Mouse (Mus musculus) layer of hippocampus, adult 18-20 months (tissue): ENCODE results near the gene Igfbp7. TPM values are rescaled to one million over a fixed set of nuclear protein-coding genes. Genes with fewer than 3 reads are reported as not detected.

ENCODE experiments used
- DNase-seq, 2 experiments: peaks; one replicate each; pipeline ENCODE4 v3.0.0; 2022; ENCODE audit warnings: low spot score in 2 of 2
- total RNA-seq, 2 experiments: library from RNA; stranded (reverse); gene quantifications; 2 replicates each; pipeline ENCODE4 v1.2.3; 2021

The Igfbp7 gene
- total RNA-seq, 2 experiments from 2014 or later, result 21.4 to 23.5 TPM

DNA sequence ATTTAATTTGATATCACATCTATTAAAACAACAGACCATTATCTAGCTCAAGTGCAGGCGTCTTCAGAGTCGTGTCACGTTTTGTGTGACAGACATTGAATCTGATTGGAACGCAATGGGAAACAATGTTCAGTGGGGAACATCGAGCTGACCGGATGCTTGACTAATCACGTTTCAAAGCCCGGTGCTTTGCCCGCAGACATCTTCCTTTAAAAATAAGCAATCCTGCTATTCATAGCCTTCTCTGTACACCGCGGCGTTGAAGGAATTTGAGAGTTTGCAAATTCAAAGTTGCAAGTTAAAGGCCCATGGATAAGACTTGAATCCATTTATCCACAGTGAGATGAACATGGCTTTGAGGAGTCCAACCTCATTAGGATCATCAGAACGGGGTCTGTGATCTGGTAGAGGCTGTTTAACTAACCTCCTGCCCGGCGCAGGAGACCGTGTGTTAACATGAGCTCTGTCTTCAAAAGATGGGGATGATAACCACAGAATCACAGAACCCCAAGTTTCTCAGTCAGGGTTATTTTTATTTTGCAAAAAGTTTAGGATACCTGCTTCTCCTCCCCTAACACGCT is 27.4 kb downstream of the Igfbp7 start:
- DNase-seq, result no peak

DNA sequence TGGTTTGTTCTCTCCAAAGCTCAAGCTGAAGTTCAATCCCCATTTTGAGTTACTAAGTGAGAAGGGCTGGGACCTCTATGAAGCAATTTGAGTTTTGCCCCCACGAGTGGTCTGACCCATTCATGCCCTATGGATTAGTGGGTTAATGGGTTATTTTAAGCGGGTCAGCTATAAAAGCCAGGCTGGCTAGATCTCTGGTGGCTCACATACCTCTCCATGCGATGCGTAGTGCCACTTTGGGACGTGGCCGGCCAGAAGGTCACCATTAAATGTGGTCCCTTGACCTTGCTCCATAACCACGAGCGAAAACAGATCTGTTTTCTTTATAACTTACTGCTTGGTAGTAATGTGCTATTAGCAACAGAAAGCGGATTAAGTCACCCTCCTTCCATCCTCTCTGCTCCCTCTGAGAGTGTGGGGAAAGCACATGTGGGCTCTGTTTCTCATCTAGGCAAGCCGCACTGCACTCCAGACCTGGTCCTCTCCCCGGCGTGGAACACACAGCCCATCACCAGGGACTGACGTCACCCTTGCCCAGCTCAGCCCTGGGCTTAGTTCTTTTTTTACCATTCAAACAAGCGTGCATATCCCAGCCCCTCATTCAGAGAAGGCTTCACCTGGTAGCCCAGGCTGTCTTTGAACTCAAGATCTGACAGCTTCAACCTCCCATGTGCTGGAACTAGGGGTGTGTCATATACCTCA is 28.3 kb downstream of the Igfbp7 start:
- no peak for DNase-seq

DNA sequence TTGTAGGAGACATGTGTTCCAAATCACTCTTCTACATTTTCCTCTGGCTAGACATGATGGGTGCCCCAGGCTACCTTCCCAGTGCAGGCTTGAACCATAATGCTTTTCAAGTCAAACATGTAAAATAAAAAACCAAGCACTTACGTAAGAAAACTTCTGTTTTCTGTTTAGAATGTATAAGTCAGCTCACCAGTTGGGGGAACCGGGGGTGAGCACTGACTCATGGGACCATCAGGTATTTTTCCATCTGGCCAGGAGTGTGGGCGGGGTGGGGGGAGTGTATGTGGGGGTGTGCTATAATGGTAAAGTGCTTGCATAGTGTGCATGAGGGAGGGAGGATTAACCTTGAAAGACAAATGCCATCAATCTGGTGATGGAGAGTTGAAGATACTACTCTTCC is 29.8 kb downstream of the Igfbp7 start:
- DNase-seq, result no peak

DNA sequence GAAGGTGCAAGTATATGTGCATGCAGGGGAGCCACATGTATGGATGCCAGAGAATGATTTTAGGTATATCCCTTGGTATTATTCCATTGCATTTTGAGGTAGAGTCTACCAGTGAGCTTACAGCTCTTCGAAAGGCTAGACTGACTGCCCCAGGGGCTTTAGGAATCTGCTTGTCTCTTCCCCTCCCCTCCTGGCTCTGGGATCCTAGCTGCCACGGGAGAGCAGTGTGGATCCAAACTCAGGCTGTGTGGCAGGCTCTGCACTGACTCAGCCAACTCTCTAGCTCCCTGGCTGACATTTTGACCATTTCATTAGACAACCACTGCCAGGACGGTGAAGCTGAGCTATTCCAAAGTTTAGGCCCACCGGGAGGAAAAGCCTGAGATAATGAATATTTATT is 32.3 kb downstream of the Igfbp7 start:
- DNase-seq, result no peak

DNA sequence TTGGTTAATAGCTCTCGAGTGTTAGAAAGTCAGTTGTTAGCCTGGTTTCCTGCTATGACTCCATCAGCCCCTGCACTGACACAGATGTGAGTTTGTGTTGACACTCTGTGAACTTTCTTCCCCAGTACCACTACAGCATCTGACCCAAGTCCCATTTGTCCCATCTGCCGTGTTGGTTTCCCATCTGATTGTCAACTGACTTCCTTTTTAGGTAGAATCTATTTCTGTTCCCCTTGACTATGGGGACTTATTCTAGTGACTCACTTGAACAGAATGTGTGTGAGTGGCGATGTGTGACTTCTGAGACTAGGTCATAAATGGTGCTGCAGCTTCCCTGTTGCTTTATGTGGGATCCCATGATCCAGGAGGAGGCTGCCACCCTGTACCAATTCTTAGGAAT is 32.9 kb downstream of the Igfbp7 start:
- DNase-seq, result no peak

DNA sequence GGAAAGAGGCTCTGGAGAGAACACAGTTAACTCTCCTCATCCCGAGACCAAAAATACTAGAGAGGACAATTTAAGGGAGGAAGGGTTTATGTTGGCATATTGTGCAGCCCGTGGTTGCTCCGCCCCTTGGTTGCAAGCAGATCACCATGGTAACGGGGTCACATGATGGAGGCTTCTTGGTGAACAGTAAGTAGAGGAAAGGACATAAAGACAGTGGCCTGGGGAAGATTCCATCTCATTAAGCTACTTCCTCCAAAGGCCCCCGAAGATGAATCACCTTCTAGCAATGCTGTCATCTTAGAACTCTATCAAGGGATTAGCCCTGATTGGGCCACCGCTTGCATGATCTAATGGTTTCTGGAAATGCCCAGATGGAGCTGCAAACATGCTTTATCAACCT is 35.1 kb downstream of the Igfbp7 start:
- DNase-seq, result no peak

DNA sequence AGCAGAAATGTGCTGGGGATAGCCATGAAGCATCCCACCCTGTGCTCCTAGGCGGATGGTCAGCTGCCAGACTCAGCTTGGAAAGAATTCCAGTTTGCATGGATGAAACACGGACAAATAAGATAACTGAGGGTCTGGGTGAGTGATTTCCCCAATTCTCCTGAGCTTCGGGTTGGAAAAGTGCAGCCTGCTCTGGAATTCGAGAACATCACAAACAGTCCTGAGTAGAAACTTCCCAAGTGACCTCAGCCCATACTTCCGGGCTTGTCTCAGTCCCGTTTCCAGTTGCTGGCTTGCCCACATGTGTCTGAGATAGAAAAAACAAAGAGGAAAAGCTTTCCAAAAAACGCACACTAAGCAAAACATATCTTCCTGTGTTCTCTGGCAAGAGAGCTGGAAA is 35.6 kb downstream of the Igfbp7 start:
- no peak for DNase-seq

DNA sequence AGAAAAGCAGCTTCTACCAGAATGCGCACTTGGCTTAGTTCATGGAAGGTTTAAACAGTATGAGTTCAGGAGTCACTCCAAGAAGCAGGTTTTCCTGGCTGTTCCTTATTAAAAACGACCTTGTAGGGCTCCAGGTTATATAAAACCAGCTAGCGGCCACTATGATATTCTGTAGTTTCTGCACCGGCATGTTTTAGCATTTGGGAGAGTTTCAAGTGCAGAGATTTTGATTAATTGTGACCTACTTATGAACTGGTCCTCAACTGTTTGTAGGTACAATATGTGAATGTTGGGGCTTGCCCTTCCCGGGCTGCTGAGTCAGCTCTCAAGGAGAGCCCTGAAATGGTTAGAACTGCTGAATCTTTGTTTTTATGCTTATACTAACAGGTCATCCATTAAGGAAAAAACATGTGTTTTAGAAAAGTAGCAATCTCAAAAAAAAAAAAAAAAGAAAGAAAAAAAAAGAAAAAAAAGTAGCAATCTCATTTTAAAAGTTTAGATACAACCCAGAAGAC is 37.4 kb downstream of the Igfbp7 start:
- DNase-seq, result no peak

DNA sequence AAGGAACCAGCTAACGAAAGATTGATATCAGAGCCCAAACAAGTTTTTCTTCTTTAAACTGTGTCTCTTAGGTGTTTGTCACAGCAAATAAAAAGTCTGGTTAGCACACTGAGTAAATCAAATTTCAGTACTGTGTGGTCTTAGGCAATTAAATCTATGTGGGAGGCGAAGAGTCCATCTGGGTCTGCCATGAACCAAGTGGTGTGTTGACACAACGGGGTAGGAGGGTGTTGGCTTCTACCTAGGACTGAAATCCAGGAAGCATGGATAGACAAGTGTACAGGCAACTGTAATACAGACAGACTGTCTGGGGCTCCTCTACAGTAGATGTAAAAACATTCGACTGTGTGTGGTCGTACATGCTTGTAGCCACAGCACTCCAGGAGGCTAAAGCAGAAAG is 38.4 kb downstream of the Igfbp7 start:
- DNase-seq, result no peak

DNA sequence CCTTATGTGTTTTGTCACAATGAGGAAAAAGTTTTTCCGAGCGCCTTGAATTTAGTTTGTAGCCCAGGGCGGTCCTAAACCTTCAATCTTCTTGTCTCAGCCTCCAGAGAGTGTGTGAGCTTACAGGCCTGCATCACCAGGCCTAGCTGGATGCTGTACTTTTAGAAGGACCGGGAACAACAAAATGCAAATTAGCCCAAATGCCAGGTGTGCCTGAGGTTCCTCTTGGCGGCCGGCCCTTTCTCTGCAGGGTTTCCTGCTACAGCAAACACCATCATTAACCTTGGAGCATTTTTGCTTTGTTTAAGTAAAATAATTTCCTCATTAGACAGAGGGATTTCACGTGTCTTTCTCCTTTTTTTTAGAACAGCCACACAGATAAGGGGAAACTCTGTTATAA is 39.6 kb downstream of the Igfbp7 start:
- DNase-seq, result no peak

DNA sequence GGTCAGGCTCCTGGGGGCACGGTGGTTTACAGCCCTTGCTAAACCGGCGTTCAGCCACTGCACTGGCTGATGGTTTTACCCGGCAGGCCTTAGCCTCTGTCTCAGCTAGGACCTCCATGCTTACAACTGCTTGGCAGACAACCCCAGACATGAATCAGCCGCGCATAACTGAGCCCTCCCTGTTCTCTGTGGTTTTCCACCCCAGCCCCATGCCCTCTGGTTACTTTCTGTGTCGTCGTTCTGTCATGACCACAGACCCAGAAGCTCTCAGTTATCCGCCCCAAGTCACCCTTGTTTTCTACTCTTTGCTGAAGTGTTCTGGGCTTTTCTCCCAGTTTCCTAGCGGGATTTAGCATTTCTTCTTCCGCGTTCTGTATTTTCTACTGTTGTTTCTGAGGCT is 40.2 kb downstream of the Igfbp7 start:
- no peak for DNase-seq

DNA sequence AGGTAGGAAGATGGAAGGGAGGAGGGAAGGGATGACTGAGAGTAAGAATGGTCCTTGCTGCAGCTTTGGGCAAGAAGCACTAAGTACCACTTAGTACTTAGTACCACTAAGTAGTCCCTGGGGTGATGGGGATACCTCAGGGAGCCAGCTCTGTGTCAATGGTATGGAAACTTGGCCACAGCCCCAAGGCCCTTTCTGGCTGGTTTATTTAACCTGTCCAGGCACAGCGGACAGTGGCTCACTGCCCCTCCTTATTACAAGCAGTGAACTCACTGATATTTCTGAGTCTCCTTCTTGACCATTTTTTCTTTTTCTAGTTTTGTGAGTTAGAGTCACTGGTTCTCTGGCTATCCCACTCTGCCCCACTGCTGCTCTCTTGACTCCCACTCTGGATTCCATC is 40.7 kb downstream of the Igfbp7 start:
- DNase-seq, result no peak

DNA sequence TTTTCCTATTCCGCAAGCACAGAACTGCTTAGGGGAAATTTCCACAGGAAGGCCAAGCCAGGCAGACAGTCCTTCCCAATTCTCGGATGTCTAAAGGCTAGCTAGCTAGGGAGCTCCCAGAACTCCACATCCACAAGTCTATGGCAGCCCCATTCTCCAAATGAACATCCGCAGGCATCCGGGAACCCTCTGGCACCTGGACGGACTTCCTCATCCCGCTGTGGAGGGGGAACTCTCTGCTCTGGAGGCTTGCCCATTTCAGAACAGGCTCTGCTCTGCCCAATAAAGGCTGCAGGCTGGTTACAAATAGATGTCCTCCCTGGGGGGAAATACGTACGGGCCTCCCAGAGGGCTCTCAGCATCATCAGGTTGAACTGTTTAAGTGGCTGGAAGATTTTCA is 41.5 kb downstream of the Igfbp7 start:
- no peak for DNase-seq

DNA sequence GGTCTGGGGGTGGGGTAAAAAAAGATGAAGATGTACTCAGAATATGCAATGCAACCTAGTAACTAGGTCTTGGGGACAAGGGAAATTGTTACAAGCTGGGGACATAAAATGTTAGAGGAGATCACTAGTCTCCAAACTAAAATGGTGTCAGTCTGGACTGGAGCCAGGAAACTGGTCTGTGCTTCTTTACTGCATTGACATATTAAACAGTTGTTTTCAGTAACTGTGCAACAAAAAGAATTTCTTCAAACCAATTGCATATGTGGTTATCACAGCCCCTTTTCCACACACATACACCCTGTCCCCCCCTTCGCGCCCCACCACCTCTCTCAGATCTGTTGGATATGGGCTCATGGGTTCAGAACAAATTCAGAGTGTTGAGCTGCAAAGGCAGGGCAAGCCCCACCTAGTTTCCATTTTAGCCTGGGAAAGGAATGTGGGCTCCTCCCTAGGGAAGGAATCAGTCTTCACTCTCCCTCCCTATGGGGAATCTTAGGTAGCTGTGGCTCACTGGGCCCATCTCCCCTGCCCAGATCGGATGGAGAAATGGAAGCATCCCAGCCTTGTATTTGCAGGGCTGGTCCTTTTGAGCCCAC is 43.3 kb downstream of the Igfbp7 start:
- no peak for DNase-seq

DNA sequence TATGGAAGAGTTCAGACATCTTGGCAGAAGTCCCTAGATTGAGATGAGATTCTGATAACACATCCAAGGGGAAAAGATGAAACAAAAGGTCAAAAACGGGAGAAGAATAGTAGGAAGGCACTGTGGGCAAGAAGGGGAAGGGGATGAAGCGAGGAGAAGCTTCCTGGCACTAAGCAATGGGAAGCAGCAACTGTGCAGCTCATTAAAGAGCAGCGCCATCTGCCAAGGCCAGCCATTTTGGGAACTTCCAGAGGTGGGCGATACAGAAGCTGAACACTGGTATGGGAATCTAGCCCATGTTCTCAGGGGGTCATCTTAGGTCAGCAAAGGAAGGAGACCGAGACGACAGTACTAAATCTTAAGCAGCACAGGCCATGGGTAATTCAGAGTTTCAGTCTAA is 44.2 kb downstream of the Igfbp7 start:
- DNase-seq, result peak in 1 of 2 experiments; percentile 13

DNA sequence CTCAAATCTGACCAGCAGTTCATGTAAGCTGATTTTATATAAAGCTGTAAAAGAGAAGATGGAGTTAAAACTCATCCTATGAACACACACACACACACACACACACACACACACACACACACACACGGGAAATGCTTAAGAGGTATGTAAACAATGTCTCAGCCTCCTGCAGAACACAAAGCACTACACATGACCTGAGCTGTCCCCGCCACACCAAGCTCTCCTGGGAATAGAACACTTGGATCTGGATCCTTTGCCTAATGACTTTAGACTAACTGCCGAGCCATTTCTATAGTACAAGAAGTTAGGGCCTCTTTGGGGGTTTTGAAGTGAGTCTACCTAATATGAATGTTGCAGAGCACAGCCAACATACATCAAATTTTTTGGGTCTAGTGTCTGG is 45.7 kb downstream of the Igfbp7 start:
- no peak for DNase-seq

DNA sequence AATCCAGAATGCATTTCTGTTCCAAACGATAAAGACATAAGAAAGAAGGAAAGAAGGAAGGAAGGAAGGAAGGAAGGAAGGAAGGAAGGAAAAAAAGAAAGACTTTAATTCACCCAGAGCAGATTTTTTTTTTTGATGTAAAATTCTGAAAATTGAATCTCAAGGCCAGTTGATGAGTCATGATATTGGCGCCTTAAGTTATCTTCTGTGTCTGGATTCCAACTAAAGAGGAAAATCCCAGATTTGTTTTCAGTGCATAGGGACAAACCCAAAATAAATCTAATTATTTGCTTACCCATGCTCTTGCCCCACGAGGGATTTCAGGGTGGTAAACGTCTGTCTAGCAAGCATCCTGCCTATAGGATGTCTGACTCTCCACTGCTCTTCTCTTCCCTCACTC is 46.8 kb downstream of the Igfbp7 start:
- DNase-seq, result no peak

DNA sequence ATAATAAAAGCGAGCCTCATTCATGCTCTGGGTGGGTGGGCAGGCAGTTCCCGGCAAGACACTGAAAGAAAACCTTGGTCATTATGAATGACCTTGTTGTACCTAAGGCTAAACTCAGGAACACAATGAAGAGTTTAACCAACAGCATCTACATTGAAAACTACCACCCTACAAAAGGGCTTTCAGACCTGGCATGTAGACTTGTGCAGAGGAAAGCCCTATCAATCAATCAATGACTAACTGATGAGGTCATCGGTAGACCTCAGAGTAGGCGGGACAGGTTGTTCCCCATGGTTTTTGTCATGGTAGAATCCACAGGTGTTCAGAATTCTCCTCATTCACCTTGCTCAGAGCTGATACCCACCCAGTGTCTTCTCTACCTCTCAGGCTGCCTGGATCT is 47.9 kb downstream of the Igfbp7 start:
- no peak for DNase-seq

DNA sequence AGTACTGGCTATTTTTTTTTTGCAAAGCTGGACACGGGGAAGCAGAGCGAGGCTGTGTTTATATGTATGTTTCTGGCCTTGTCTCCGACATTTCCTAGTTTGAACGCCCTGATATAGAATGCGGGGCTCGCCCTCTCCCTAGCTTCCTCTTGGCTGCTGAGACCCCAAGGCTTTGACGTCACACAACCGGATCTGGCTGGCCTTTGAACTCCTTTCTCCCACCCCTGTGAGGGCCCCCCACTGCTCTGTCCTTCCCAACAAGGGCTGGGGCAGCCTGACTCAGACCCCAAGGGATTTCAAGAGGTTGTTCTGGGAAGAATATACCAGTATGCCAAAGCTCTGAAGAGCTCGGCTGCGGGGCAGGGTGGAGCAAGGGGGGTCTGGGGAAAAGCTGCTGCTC is 49.5 kb downstream of the Igfbp7 start:
- no peak for DNase-seq

DNA sequence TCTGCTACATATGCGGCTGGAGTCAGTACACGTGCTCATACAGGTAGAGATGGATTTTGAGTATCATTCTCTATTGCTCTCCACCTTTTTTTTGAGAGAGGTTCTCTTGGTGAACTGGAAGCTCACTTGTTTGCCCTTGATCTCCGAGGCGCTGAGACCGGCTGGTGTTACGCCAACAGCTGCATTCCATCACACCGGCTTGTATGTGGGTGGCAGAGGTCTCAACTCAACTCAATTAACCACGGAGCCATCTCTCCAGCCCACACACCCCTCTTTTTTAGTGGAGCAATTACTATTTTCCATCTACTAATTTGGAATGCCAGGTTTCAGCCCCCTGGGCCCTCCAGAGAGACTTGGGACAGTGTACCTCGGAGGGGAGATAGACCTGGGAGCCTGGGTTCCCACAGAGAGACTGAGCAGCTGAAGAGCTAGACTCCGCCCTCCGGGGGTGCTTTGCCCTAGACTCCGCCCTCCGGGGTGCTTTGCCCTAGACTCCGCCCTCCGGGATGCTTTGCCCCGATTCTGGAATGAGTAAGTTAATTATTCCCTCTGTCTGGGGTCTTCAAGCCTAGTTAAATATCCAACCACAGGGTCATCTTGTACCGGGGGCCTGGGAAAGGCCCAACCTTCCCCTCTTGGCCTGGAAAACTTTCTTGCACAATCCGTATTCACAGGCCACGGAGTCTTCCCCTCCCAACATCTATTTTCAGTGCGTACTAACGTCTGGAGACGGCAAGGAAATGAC is 50.3 kb downstream of the Igfbp7 start:
- no peak for DNase-seq

DNA sequence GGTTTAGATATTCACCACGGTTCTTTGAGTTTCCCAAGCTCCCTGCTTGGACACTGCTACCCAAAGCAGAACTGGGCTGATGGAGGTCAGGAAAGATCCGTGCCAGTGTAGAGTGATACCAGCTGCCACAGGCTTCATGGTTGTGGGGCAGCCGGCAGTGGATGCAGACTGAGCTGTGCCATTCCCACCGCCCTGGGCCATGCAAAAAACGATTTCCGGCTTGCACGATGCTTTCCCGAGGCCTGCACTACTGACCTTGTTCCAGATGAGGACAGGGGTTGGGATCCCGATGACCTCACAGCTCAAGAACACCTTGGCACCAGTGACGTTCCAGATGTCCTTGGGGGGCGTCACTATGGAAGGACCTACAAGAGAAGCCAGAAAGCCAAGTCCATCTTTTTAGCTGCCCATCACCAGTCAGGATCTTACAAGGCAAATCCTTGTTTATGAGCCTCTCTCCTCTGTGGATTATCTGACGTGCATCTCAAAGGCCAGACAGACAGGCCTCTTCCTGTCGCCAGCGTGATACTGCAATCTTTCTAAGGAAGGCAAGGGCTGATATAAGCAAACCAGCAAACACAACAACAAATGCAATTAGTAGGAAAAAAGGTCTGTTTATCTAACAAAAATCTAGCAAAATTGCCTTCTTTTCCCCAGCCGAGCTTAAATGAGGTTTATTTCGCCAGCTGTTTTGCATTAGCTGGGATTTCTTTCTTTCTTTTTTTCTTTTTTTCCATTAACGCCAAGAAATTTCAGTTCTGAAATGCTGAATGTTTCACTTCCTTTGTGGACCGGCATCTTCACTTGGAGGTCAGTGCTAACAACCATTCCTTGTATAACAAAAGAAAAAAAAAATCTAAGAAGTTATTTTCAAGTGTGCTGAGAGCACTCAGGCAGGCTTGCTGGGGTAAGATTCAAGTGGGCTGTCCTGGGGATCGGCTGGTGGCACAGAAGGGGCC is 52.3 kb downstream of the Igfbp7 start:
- no peak for DNase-seq
